Mouse (Mus musculus) adrenal gland, postnatal 10 days (tissue): ENCODE results near the gene Arl4c. TPM values are rescaled to one million over a fixed set of nuclear protein-coding genes. Genes with fewer than 3 reads are reported as not detected.

Experiments used
- DNase-seq: peaks from one replicate; pipeline ENCODE4 v3.0.0; 2021; ENCODE audit warnings: mixed read lengths
- long read RNA-seq, 2 experiments: library from polyadenylated mRNA; stranded (forward); transcript quantifications; one replicate each; pipeline ENCODE4 v2.0.0; 2021
- total RNA-seq, 2 experiments: library from RNA; stranded (reverse); gene quantifications; 2 replicates each; pipeline ENCODE4 v1.2.3; 2021

The Arl4c gene
- 10 to 100 TPM; 12.5 to 14.9 TPM for total RNA-seq
- long read RNA-seq, experiment 1, transcript Arl4c-202 (1 exons, 3,997 nt) = major isoform, 41 of 43 reads
- long read RNA-seq, experiment 1, partial matches to known transcripts = 0 of 43 reads
- long read RNA-seq, experiment 1, other reads (novel, unspliced or antisense) = 2 of 43 reads
- long read RNA-seq, experiment 2, transcript Arl4c-202 (1 exons, 3,997 nt) = major isoform, 6 of 6 reads
- long read RNA-seq, experiment 2, partial matches to known transcripts = 0 of 6 reads
- long read RNA-seq, experiment 2, other reads (novel, unspliced or antisense) = 0 of 6 reads

GRCm38 (mm10) chr1:88701870-88702661 lies at the start of gene Arl4c:
Arl4c (minus strand) TSS chr1:88702221.
- peak; percentile 93 for DNase-seq

GRCm38 (mm10) chr1:88751332-88751731 lies 49.3 kb upstream of the Arl4c start:
- DNase-seq = no peak

- no peak for DNase-seq
Measured at GRCm38 (mm10) chr1:88750576-88750975, 48.6 kb upstream of the Arl4c start.

GRCm38 (mm10) chr1:88750126-88750525 lies 48.1 kb upstream of the Arl4c start:
- no peak for DNase-seq

- no peak for DNase-seq
Measured at GRCm38 (mm10) chr1:88749106-88749505, 47.1 kb upstream of the Arl4c start.

- peak; percentile 81 for DNase-seq
Measured at GRCm38 (mm10) chr1:88745256-88745655, 43.2 kb upstream of the Arl4c start.

GRCm38 (mm10) chr1:88744261-88744660 lies 42.2 kb upstream of the Arl4c start:
- DNase-seq = no peak

- peak; percentile 71 for DNase-seq
Measured at GRCm38 (mm10) chr1:88742372-88742771, 40.4 kb upstream of the Arl4c start.

GRCm38 (mm10) chr1:88739546-88739945 lies 37.5 kb upstream of the Arl4c start:
- DNase-seq = no peak

- no peak for DNase-seq
Measured at GRCm38 (mm10) chr1:88738931-88739330, 36.9 kb upstream of the Arl4c start.

GRCm38 (mm10) chr1:88729496-88729895 lies 27.5 kb upstream of the Arl4c start:
- DNase-seq = peak; percentile 58

GRCm38 (mm10) chr1:88727369-88727768 lies 25.3 kb upstream of the Arl4c start:
- no peak for DNase-seq

GRCm38 (mm10) chr1:88725716-88726115 lies 23.7 kb upstream of the Arl4c start:
- DNase-seq = no peak

- DNase-seq = peak; percentile 41
Measured at GRCm38 (mm10) chr1:88720626-88721229, 18.7 kb upstream of the Arl4c start.

GRCm38 (mm10) chr1:88718563-88718962 lies 16.5 kb upstream of the Arl4c start:
- no peak for DNase-seq

- DNase-seq = no peak
Measured at GRCm38 (mm10) chr1:88717736-88718135, 15.7 kb upstream of the Arl4c start.

GRCm38 (mm10) chr1:88712011-88712410 lies 10.0 kb upstream of the Arl4c start:
- DNase-seq = no peak

GRCm38 (mm10) chr1:88708646-88709305 lies 6.8 kb upstream of the Arl4c start:
- DNase-seq = no peak

- no peak for DNase-seq
Measured at GRCm38 (mm10) chr1:88708191-88708590, 6.2 kb upstream of the Arl4c start.

GRCm38 (mm10) chr1:88707536-88707935 lies 5.5 kb upstream of the Arl4c start:
- no peak for DNase-seq

- peak; percentile 93 for DNase-seq
Measured at GRCm38 (mm10) chr1:88705799-88706198, 3.8 kb upstream of the Arl4c start.

- DNase-seq = peak; percentile 67
Measured at GRCm38 (mm10) chr1:88705050-88705449, 3.0 kb upstream of the Arl4c start.
